Mouse (Mus musculus) gonadal fat pad, adult 2 months (tissue): ENCODE measurements around the gene Flad1. TPM values are rescaled to one million over a fixed set of nuclear protein-coding genes. Genes with fewer than 3 reads are reported as not detected.

Experiments used
- DNase-seq: peaks from one replicate; pipeline ENCODE4 v3.0.0-alpha.2; 2012; ENCODE audit warnings: low read depth
- polyA plus RNA-seq: library from polyadenylated mRNA; depleted of rRNA; stranded (reverse); fragments of >200 nt; gene quantifications from 2 replicates; pipeline ENCODE4 v1.2.3, GENCODE M21; 2012

Gene Flad1
- polyA plus RNA-seq, 1 experiment: 47.7 TPM

GRCm38 (mm10) chr3:89382033-89382882, 29.4 kb downstream of the Flad1 start:
- no peak for DNase-seq

GRCm38 (mm10) chr3:89381233-89381632, 30.4 kb downstream of the Flad1 start:
- no peak for DNase-seq

- DNase-seq: no peak
Measured at GRCm38 (mm10) chr3:89380711-89381110, 31.0 kb downstream of the Flad1 start.

- no peak for DNase-seq
Measured at GRCm38 (mm10) chr3:89380291-89380690, 31.4 kb downstream of the Flad1 start.

GRCm38 (mm10) chr3:89379388-89380131, 32.1 kb downstream of the Flad1 start:
- no peak for DNase-seq

- no peak for DNase-seq
Measured at GRCm38 (mm10) chr3:89378394-89379067, 33.1 kb downstream of the Flad1 start.

- DNase-seq: no peak
Measured at GRCm38 (mm10) chr3:89377831-89378230, 33.8 kb downstream of the Flad1 start.

- no peak for DNase-seq
Measured at GRCm38 (mm10) chr3:89373581-89374231, 38.0 kb downstream of the Flad1 start.

GRCm38 (mm10) chr3:89367338-89367737, 44.3 kb downstream of the Flad1 start:
- no peak for DNase-seq

GRCm38 (mm10) chr3:89365486-89366414, 45.9 kb downstream of the Flad1 start:
- DNase-seq: no peak

- no peak for DNase-seq
Measured at GRCm38 (mm10) chr3:89365153-89365485, 46.6 kb downstream of the Flad1 start, which contains the start of gene Dcst1. Dcst1 (minus strand) TSS chr3:89365253.

- no peak for DNase-seq
Measured at GRCm38 (mm10) chr3:89364631-89365030, 47.0 kb downstream of the Flad1 start.

GRCm38 (mm10) chr3:89361675-89362074, 50.0 kb downstream of the Flad1 start, which contains the start of gene Dcst2:
Dcst2 (plus strand) TSS chr3:89361975.
- DNase-seq: no peak

GRCm38 (mm10) chr3:89360237-89360636, 51.4 kb downstream of the Flad1 start:
- DNase-seq: no peak

GRCm38 (mm10) chr3:89359630-89360029, 52.0 kb downstream of the Flad1 start:
- no peak for DNase-seq

- DNase-seq: no peak
Measured at GRCm38 (mm10) chr3:89356029-89356428, 55.6 kb downstream of the Flad1 start.

GRCm38 (mm10) chr3:89355512-89355902, 56.2 kb downstream of the Flad1 start:
- no peak for DNase-seq

GRCm38 (mm10) chr3:89354816-89355511, 56.7 kb downstream of the Flad1 start:
- no peak for DNase-seq

GRCm38 (mm10) chr3:89351271-89351670, 60.4 kb downstream of the Flad1 start:
- no peak for DNase-seq
